Mouse (Mus musculus) limb, embryonic 11.5 days (tissue): ENCODE data around the gene Tm4sf20. TPM values are rescaled to one million over a fixed set of nuclear protein-coding genes. Genes with fewer than 3 reads are reported as not detected.

ENCODE experiments used
- ATAC-seq: fragments of 200-750 bp; cut with Nextera tagmentation; 2 replicates; pipeline ENCODE4 v1.8.0; 2017; ENCODE audit warnings: low read depth; ENCODE audit not compliant: insufficient number of reproducible peaks, low FRiP score, low TSS enrichment
- DNase-seq: peaks from one replicate; pipeline ENCODE4 v3.0.0-alpha.2; 2015; ENCODE audit warnings: low spot score
- H3K27ac ChIP-seq: fragments of 300-500 bp; sonication (generic); replicated peaks from 2 replicates; pipeline ENCODE4 v1.5.1; 2014; ENCODE audit warnings: low read depth, mild to moderate bottlenecking, low read length
- H3K27me3 ChIP-seq: fragments of 300-500 bp; sonication (generic); 2 replicates; pipeline ENCODE4 v1.6.1; 2014; ENCODE audit warnings: mild to moderate bottlenecking, low read length, mixed read lengths; ENCODE audit not compliant: control insufficient read depth, insufficient read depth
- H3K36me3 ChIP-seq: fragments of 300-500 bp; sonication (generic); 2 replicates; pipeline ENCODE4 v1.6.1; 2014; ENCODE audit warnings: mild to moderate bottlenecking, low read length, moderate library complexity, mixed read lengths; ENCODE audit not compliant: control insufficient read depth, insufficient read depth
- H3K4me1 ChIP-seq: fragments of 300-500 bp; sonication (generic); 2 replicates; pipeline ENCODE4 v1.6.1; 2014; ENCODE audit warnings: low read length, mixed read lengths; ENCODE audit not compliant: control insufficient read depth, insufficient read depth
- H3K4me2 ChIP-seq: fragments of 300-500 bp; sonication (generic); 2 replicates; pipeline ENCODE4 v1.6.1; 2014; ENCODE audit warnings: low read depth, mild to moderate bottlenecking, moderate library complexity; ENCODE audit not compliant: severe bottlenecking
- H3K4me3 ChIP-seq: fragments of 300-500 bp; sonication (generic); 2 replicates; pipeline ENCODE4 v1.5.1; 2014; ENCODE audit warnings: low read depth, low read length
- H3K9ac ChIP-seq: fragments of 300-500 bp; sonication (generic); 2 replicates; pipeline ENCODE4 v1.6.1; 2014; ENCODE audit warnings: mild to moderate bottlenecking, low read length
- H3K9me3 ChIP-seq: fragments of 300-500 bp; sonication (generic); 2 replicates; pipeline ENCODE4 v1.6.1; 2016; ENCODE audit warnings: low read length; ENCODE audit not compliant: control insufficient read depth
- WGBS: fragments of 180-500 bp; shearing (Covaris S2); extraction: QIAGEN DNeasy Blood & Tissue Kit; methylation state at CpG from one replicate; pipeline ENCODE4 v1.1.7; 2014; 5-methylcytosine and 5-hydroxymethylcytosine counted together
- polyA plus RNA-seq: library from polyadenylated mRNA; unstranded; fragments of >200 nt; fragmentation: Nextera tagmentation; extraction: Ambion mirVana; gene quantifications from 2 replicates; pipeline ENCODE4 v1.2.1, GENCODE M21; 2014

Gene Tm4sf20
- polyA plus RNA-seq, 1 experiment from 2014 or later: not detected

DNA sequence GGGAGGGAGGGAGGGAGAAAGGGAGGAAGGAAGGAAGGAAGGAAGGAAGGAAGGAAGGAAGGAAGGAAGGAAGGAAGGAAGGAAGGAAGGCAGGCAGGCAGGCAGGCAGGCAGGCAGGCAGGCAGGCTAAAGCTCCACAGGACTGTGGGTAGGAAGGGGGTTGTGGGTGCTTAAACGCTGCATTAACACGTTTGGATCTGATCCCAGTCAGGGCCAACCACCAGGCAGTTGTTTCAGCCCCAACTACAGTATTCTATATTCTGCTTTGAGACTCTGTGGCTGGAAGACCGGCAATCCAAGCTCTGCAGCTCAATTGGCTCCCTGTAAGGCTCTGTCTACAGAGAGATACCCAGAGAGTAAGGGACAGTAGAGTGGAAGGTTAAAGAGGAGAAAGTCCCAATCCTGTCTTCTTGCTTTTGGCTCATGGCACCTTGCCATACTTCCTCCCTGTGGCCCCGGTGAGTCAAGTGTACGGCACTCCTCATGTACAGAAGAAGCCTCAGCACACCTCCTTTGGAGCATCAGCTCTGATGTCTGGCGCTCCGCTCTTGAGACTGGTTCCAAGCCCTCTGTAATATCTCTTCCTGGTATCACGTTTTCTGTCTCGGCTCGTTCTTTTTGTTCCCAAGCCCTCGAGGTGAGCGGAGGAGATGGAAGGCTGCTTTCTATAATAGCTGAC, 33.0 kb upstream of the Tm4sf20 start:
- no peaks in the 10 kb centered on the region for H3K4me1 ChIP-seq
- no peak overlapping the region for H3K27ac ChIP-seq
- WGBS: 87% methylated on average over 12 of the region's 12 CpGs
- no peak overlapping the region for H3K4me2 ChIP-seq
- no peak for ATAC-seq
- H3K4me3 ChIP-seq: no peak overlapping the region
- no peak for DNase-seq
- H3K27me3 ChIP-seq: no peaks in the 10 kb centered on the region
- H3K36me3 ChIP-seq: no peaks in the 10 kb centered on the region
- H3K9ac ChIP-seq: no peak overlapping the region
- no peaks in the 10 kb centered on the region for H3K9me3 ChIP-seq

DNA sequence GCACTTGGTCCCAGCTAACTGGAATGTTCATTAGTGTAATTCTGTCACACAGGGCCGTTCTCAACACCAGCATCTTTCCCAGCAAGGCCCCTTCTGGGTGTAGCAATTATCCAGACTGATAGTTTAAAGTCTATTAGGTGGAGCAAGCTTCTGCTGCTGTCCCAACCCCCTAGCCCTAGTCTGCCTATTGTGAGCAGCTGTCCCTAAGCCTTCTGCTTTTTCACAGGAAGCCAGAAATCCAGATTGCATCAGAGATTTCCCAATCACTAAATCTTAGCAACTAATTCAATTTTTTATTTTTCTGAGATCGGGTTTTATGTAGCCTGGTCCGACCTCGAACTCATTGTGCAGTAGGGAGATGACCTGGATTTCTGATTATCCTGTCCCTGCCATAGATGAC, 30.7 kb upstream of the Tm4sf20 start:
- Histone ChIP-seq H3K27me3 (no peaks in the 10 kb centered on the region), H3K27ac (no peak overlapping the region), H3K36me3 (no peaks in the 10 kb centered on the region), H3K9ac (no peak overlapping the region), H3K4me1 (no peaks in the 10 kb centered on the region), H3K9me3 (no peaks in the 10 kb centered on the region), H3K4me2 (no peak overlapping the region), H3K4me3 (no peak overlapping the region)
- 76% methylated on average over 4 of the region's 4 CpGs for WGBS
- no peak for DNase-seq
- ATAC-seq: no peak

DNA sequence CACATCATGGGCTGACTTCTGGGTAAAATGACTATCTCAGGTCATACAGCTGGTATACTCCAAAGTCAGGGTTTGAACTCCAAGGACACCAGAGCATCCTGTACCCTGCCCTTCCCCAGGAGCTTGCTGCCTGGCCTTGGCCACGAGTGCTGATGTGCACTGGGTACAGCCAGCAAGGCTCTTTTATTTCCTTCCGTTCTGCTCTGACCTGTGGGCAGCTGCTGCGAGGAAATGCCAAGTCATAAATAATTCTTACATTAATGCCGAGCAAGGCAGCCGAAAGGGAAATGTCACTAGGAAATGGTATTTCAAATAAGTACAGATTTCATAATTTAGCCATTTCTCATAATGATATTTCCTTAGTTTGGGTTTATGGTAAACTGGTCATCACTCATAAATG, 30.0 kb upstream of the Tm4sf20 start:
- no peak overlapping the region for H3K9ac ChIP-seq
- ATAC-seq (no peak), DNase-seq (no peak)
- no peaks in the 10 kb centered on the region for H3K27me3 ChIP-seq
- 58% methylated on average over 5 of the region's 5 CpGs for WGBS
- H3K4me3 ChIP-seq: no peak overlapping the region
- H3K36me3 ChIP-seq: no peaks in the 10 kb centered on the region
- H3K9me3 ChIP-seq: no peaks in the 10 kb centered on the region
- no peak overlapping the region for H3K27ac ChIP-seq
- no peak overlapping the region for H3K4me2 ChIP-seq
- no peaks in the 10 kb centered on the region for H3K4me1 ChIP-seq

DNA sequence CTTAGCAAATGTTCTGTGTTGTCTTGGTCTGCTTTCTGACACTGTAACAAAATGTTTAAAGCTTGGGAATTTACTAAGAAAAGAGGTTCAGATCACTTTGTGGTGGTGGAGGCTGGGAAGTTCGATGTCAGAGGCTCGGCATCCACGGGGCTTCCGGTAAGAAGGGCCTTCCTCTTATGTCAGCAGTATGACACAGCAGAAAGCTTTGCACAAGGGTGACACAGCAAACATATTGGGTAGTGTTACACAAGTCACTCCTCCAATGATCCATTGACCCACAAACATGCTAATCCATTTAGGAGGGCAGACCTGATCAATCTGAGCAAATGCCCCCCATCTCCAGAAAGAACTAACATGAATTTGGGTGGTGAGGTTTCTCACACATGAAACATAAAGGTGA, 28.8 kb upstream of the Tm4sf20 start:
- no peak overlapping the region for H3K9ac ChIP-seq
- H3K4me3 ChIP-seq: no peak overlapping the region
- DNase-seq: no peak
- H3K4me1 ChIP-seq: no peaks in the 10 kb centered on the region
- no peak for ATAC-seq
- H3K9me3 ChIP-seq: no peaks in the 10 kb centered on the region
- no peak overlapping the region for H3K4me2 ChIP-seq
- no peak overlapping the region for H3K27ac ChIP-seq
- WGBS: 98% methylated on average over 4 of the region's 4 CpGs
- no peaks in the 10 kb centered on the region for H3K27me3 ChIP-seq
- H3K36me3 ChIP-seq: no peaks in the 10 kb centered on the region

DNA sequence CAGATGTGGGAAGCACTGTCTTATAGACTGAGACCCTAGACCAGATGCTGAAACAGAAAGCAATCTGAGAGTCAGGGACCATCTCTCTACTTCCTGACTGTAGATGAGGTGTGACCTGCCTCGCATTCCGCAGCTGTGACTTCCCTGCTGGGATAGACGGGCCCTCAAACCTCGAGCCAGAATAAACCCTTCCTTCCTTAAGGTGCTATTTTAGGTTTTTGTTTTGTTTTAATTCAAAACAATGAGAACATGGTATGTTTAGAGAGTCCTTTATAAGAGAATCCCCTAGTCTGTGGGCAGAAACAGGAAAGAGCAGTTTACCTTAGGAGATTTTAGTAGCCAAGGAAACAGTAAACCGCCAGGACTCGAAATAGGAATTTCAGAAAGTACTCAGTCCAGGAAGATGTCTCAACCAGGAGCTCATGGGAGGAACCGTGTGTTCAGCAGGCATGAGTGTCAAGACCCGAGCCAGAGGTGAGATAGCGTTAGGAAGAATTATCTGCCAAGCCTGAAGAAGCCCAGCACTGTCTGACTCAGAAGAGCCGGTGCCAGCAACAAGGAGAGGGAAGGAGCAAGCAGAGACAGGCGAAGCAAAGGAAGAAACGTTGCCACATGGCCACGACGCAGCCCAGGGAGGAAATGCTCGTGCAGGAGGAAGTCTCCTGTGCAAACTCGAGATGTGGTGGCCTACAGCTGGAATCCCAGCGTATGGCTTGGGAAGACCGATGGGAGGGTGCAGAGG, 27.6 kb upstream of the Tm4sf20 start:
- no peak overlapping the region for H3K4me2 ChIP-seq
- no peak for DNase-seq

DNA sequence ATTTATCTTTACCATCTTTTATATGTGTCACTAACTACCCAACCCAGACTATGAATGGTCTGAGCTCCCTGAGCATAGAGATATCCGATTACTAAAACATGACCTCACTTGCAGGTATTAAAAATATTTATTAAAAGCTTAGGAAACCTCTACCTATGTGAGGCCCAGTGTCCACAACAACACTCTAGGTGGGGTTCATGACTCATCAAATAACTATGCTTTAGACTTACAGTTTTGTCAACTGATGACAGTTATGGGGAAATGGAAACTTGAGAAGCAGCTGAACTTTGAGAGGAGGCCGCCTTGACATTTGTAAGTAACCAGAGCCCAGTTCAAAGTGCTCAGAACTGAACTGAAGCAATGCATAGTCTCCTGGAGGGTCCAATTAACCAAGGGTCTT, 26.9 kb upstream of the Tm4sf20 start:
- Histone ChIP-seq H3K9me3 (no peaks in the 10 kb centered on the region; the same call in 1 of the 2 replicates), H3K27me3 (no peaks in the 10 kb centered on the region), H3K9ac (no peak overlapping the region), H3K27ac (no peak overlapping the region), H3K4me1 (no peaks in the 10 kb centered on the region), H3K4me3 (no peak overlapping the region), H3K36me3 (no peaks in the 10 kb centered on the region), H3K4me2 (no peak overlapping the region)
- 83% methylated on average over 2 of the region's 2 CpGs for WGBS
- ATAC-seq (no peak), DNase-seq (no peak)

More for the DNA sequence above, 27.6 kb upstream of the Tm4sf20 start:
- WGBS: 70% methylated on average over 18 of the region's 18 CpGs
- Histone ChIP-seq H3K4me1 (no peaks in the 10 kb centered on the region), H3K9ac (no peak overlapping the region), H3K27me3 (no peaks in the 10 kb centered on the region), H3K27ac (no peak overlapping the region), H3K4me3 (no peak overlapping the region), H3K9me3 (no peaks in the 10 kb centered on the region; the same call in 1 of the 2 replicates), H3K36me3 (no peaks in the 10 kb centered on the region)
- no peak for ATAC-seq

DNA sequence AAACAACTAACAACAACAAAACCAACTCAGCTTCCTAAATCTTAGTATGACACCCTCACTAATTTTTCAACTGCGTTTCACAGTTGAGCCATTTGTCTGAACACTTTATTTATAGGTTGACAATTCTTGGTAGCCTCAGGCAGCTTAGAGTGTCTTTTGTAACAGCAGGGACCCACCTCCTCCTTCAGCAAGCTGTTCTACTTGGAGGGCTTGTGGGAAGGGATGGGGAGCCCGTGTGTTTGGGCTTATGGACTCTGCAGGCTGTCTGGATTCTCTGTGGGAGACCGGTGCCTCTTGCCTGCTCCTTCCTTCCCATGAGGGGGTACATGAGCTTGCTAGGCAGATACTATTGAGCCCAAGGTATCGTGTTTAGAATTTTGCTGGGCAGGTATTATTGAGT, 25.7 kb upstream of the Tm4sf20 start:
- Histone ChIP-seq H3K4me3 (no peak overlapping the region), H3K4me1 (no peaks in the 10 kb centered on the region), H3K9me3 (no peaks in the 10 kb centered on the region; the same call in 1 of the 2 replicates), H3K36me3 (no peaks in the 10 kb centered on the region), H3K27me3 (no peaks in the 10 kb centered on the region), H3K4me2 (no peak overlapping the region), H3K9ac (no peak overlapping the region), H3K27ac (no peak overlapping the region)
- WGBS: 60% methylated on average over 4 of the region's 4 CpGs
- ATAC-seq: no peak
- DNase-seq: no peak

DNA sequence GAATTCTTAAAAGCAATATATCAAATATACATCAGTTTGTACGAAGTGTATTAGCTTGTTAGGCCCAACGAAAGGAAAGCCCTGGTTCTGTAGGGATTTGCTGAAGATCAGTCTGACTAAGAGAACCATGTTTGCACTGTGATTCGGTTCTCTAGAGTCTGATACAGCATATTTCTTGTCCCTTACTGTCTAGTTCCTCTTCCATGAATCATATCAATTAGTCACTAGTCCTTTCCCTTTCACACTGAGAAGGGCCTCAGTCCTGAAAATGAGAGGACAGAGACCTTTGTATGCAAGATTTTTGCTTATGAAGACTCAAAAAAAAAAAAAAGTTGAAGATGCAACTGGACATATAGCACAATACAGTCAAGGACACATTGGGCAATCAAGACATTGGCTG, 24.8 kb upstream of the Tm4sf20 start:
- DNase-seq (no peak), ATAC-seq (no peak)
- no peak overlapping the region for H3K4me3 ChIP-seq
- no peak overlapping the region for H3K9ac ChIP-seq
- no peak overlapping the region for H3K4me2 ChIP-seq
- H3K9me3 ChIP-seq: no peaks in the 10 kb centered on the region; the same call in 1 of the 2 replicates
- H3K36me3 ChIP-seq: no peaks in the 10 kb centered on the region
- no peak overlapping the region for H3K27ac ChIP-seq
- WGBS: 84% methylated on average over 3 of the region's 3 CpGs
- no peaks in the 10 kb centered on the region for H3K27me3 ChIP-seq
- H3K4me1 ChIP-seq: no peaks in the 10 kb centered on the region
